Mouse (Mus musculus): ENCODE data around the gene Wscd2. TPM values are rescaled to one million over a fixed set of nuclear protein-coding genes. Genes with fewer than 3 reads are reported as not detected.

Wscd2 gene
- 0.90 TPM for polyA plus RNA-seq (2014; fragmentation: Illumina TruSeq; extraction: RNeasy Lipid Tissue Mini Kit (QIAGEN cat#74804); ENCODE audit: low read depth, low replicate concordance)

DNA sequence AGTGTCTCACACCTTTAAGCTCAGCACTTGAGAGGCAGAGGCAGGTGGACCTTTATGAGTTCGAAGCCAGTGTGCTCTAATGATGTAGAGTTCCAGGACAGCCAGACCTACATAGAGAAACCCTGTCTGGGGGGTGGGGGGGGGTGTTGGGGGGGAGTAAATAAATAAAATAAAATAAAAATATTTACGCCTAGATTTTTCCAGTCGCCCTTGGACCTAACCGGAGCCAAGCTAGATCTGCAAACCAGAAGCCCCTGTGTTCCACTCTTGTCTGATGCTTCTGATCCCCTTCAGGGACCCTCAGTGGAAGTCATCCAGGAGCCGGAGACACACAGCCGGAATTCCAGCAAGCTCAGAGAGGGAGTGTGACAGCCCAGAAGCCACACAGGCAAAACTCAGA, at the start of gene Wscd2:
Wscd2 (plus strand) TSS at position 301 of the 400 bp plus-strand sequence.

Other genes starting within 250 kb of the Wscd2 start
- gene Sgsm1, start 179.5 kb upstream of the Wscd2 start, polyA plus RNA-seq (2014; fragmentation: Illumina TruSeq; extraction: RNeasy Lipid Tissue Mini Kit (QIAGEN cat#74804); ENCODE audit: low read depth, low replicate concordance), result 0.17 TPM
- gene Aym1, start 133.0 kb upstream of the Wscd2 start, polyA plus RNA-seq (2014; fragmentation: Illumina TruSeq; extraction: RNeasy Lipid Tissue Mini Kit (QIAGEN cat#74804); ENCODE audit: low read depth, low replicate concordance), result 1.6 TPM
- gene Cmklr1, start 160.1 kb downstream of the Wscd2 start, polyA plus RNA-seq (2014; fragmentation: Illumina TruSeq; extraction: RNeasy Lipid Tissue Mini Kit (QIAGEN cat#74804); ENCODE audit: low read depth, low replicate concordance), result 3.4 TPM
- gene 1700069L16Rik, start 234.4 kb downstream of the Wscd2 start, polyA plus RNA-seq (2014; fragmentation: Illumina TruSeq; extraction: RNeasy Lipid Tissue Mini Kit (QIAGEN cat#74804); ENCODE audit: low read depth, low replicate concordance), result 5.3 TPM
- gene Ficd, start 245.5 kb downstream of the Wscd2 start, polyA plus RNA-seq (2014; fragmentation: Illumina TruSeq; extraction: RNeasy Lipid Tissue Mini Kit (QIAGEN cat#74804); ENCODE audit: low read depth, low replicate concordance), result 1.1 TPM